Mouse (Mus musculus) brain, embryonic 18.5 days (tissue): ENCODE measurements around the gene Dpep1.
A peak's percentile ranks its signal among the peaks of the same experiment; 100 is the strongest.
"Not testable (repeated sequence)": the region's sequence is repeated elsewhere in the genome, so short reads cannot be mapped to it uniquely, and the experiment has no call there.

ENCODE experiments used
- DNase-seq: peaks from one replicate; pipeline ENCODE4 v3.0.0-alpha.2; 2012; ENCODE audit warnings: low read depth, low spot score

The Dpep1 gene

GRCm38 (mm10) chr8:123185566-123186409 lies at the start of gene Dpep1:
TSS of gene Dpep1 (plus strand) at chr8:123186242.
- no peak for DNase-seq

- no peak for DNase-seq
Measured at GRCm38 (mm10) chr8:123136287-123136686, 49.8 kb upstream of the Dpep1 start.

- peak; percentile 16 for DNase-seq
Measured at GRCm38 (mm10) chr8:123137645-123138077, 48.4 kb upstream of the Dpep1 start.

- no peak for DNase-seq
Measured at GRCm38 (mm10) chr8:123138741-123139140, 47.3 kb upstream of the Dpep1 start.

GRCm38 (mm10) chr8:123141741-123142462 lies 44.1 kb upstream of the Dpep1 start:
- peak; percentile 36 for DNase-seq

- DNase-seq: no peak
Measured at GRCm38 (mm10) chr8:123145279-123145678, 40.8 kb upstream of the Dpep1 start.

- no peak for DNase-seq
Measured at GRCm38 (mm10) chr8:123146390-123146789, 39.7 kb upstream of the Dpep1 start.

GRCm38 (mm10) chr8:123150737-123151171 lies 35.3 kb upstream of the Dpep1 start:
- DNase-seq: no peak

- no peak for DNase-seq
Measured at GRCm38 (mm10) chr8:123155177-123155576, 30.9 kb upstream of the Dpep1 start.

GRCm38 (mm10) chr8:123156070-123156773 lies 29.8 kb upstream of the Dpep1 start:
- no peak for DNase-seq

GRCm38 (mm10) chr8:123157888-123158465 lies 28.1 kb upstream of the Dpep1 start, which contains the start of gene Sult5a1:
TSS of gene Sult5a1 (minus strand) at chr8:123158315.
- DNase-seq: no peak

GRCm38 (mm10) chr8:123181391-123181790 lies 4.7 kb upstream of the Dpep1 start:
- DNase-seq: no peak

GRCm38 (mm10) chr8:123188006-123188405 lies 2.0 kb downstream of the Dpep1 start:
- no peak for DNase-seq

- DNase-seq: no peak
Measured at GRCm38 (mm10) chr8:123188841-123189240, 2.8 kb downstream of the Dpep1 start.

- DNase-seq: peak; percentile 20
Measured at GRCm38 (mm10) chr8:123190678-123191077, 4.6 kb downstream of the Dpep1 start.

GRCm38 (mm10) chr8:123191908-123192307 lies 5.9 kb downstream of the Dpep1 start:
- no peak for DNase-seq

- DNase-seq: no peak
Measured at GRCm38 (mm10) chr8:123193771-123194170, 7.7 kb downstream of the Dpep1 start.

GRCm38 (mm10) chr8:123197016-123197415 lies 11.0 kb downstream of the Dpep1 start:
- DNase-seq: not testable (repeated sequence)

- no peak for DNase-seq
Measured at GRCm38 (mm10) chr8:123199864-123200263, 13.8 kb downstream of the Dpep1 start.

- peak; percentile 43 for DNase-seq
Measured at GRCm38 (mm10) chr8:123202288-123202687, 16.2 kb downstream of the Dpep1 start.

- no peak for DNase-seq
Measured at GRCm38 (mm10) chr8:123203571-123203970, 17.5 kb downstream of the Dpep1 start.

- no peak for DNase-seq
Measured at GRCm38 (mm10) chr8:123211876-123212275, 25.8 kb downstream of the Dpep1 start.
